Mouse (Mus musculus) megakaryocyte, embryonic 14.5 days (primary cell): ENCODE data around the gene Tatdn2.

Experiments used
- FLI1 ChIP-seq: IDR thresholded peaks from 2 replicates; pipeline ENCODE4 v1.6.1; 2012; ENCODE audit warnings: low read length, inconsistent platforms, mixed read lengths
- GATA1 ChIP-seq: IDR thresholded peaks from 3 replicates; pipeline ENCODE4 v1.6.1; 2012; ENCODE audit warnings: mixed read lengths, low read length, inconsistent platforms, borderline replicate concordance

DNA sequence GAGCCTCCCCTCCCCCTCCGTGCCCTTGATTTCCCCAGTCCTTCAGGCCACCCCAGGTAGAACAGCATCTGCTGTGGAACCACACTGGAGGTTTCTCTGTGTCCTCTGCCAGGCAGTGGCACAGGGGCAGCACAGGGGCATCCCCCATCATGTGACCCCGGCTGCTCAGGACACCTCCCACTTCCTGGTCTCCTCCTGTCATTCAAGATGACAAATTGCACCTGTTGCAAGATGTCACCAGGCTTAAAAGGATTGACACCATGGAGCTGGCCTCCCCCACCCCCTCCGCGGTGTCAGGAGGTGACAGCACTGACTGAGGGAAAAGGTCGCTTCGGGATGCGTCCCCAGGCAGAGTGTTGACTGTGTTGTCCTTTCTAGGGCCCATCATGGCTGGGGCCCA, 27.0 kb upstream of the Tatdn2 start:
- TF ChIP-seq GATA1 (no peak), FLI1 (no peak)
